Mouse (Mus musculus): ENCODE measurements around the gene Cars2. TPM values are rescaled to one million over a fixed set of nuclear protein-coding genes. Genes with fewer than 3 reads are reported as not detected.
"Not testable (repeated sequence)": the region's sequence is repeated elsewhere in the genome, so short reads cannot be mapped to it uniquely, and the experiment has no call there.

Gene Cars2
- total RNA-seq, 2 experiments from 2014 or later = 19.9 to 21.5 TPM

GRCm38 (mm10) chr8:11557424-11557767 is 6.8 kb upstream of the Cars2 start:
- peak in 1 of 2 experiments; percentile 31 for DNase-seq (ENCODE audit: low spot score in 2 of 2)

DNA sequence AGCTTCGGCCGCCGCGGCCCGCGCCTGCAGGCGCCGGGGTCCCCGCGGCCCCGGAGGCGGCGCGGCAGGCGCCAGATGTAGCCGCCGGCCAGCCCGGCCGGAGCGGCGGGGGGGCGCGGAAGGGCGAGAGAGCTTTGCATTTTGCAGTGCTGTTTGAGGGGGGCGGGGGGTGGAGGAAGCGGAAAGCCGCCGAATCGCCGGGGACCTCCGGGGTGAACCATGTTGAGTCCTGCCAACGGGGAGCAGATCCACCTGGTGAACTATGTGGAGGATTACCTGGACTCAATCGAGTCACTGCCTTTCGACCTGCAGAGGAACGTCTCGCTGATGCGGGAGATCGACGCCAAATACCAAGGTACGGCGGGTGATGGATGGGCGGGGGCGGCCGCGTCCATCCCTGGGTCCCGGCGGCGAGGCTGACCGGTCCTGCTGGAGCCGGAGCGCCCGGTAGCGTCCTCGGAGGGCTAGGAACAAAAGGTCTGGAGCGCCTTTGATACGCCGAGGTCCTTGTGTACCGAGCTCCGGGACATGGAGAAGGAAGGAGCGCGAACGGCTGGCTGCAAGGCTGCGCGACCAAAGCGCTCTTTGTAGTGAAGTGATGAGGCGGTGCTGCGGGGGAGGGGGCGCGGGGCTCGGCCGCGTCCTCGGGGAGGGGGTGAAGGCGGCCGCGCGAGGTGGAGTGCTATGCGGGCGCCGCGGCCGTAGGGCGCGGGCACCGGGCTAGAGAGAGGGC is 6.3 kb upstream of the Cars2 start:
- DNase-seq (ENCODE audit: low spot score in 2 of 2) = peak; percentile 30 to 48

DNA sequence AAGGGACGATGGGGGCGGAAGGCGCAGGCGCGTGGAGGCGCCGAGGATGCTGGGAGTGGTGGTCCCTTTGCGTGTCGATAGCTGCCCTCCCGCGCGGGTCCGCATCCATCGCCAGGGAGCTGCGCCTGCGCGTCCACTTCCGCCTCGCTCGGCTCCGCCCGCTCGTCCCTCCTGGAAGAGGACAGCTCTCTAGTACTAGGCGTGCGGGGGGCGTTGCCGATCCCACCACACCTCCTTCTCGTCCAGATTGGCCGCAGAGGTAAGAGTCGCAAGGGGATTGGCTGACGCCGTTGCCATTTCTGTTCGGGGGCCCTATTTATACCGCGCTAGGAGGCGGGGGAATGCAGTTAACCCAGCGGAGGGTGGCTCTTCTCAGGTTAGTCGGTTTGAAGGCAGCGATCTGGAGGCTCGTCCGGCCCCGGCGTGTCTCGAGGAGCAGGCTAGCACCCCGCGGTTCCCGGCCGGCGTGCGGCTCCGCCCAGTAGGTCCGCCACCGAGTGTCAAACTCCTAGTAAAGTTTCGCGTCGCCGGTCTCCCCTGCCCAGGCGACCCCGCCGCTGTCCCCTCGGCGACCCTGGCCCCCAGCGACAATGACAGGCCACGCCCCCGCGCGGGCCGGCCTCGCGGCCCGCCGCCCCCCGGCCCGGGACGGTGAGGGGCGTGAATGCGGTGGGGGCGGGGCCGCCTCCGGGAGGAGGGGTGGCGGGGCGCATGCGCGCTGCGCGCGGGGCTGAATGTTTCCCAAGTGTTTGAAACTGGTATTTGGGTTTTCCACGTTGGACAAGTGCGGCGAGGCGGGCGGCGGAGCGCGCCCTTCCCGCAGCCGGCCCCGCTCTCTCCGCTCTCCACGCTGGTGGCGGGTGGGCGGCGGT is 5.4 kb upstream of the Cars2 start:
- DNase-seq (ENCODE audit: low spot score in 2 of 2) = peak; percentile 99

- DNase-seq (ENCODE audit: low spot score in 2 of 2) = peak; percentile 90 to 94
These were observed 4.5 kb upstream of the Cars2 start, which contains the start of gene Ing1 for GRCm38 (mm10) chr8:11554799-11555719. Ing1 (plus strand) TSS chr8:11555571.

DNA sequence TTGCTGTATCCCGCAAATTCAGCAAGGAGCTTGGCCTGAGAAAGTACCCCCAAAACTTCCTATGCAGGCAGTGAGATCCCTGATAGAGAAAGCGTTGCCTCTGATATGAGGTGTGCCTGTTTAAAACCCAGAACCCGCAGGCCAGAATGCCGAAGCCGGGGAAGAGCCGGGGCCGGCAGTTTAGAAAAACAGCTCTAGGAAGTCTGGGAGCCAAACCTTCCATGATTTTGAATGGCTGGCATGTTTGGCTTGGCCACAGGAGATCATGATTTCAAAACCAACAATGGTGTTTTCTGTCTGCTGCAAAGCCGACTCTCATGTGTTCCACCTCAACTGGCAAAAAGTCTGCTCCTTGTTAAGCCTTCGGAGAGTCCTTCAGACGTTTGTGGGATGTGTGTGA is 1.8 kb upstream of the Cars2 start:
- DNase-seq (ENCODE audit: low spot score in 2 of 2) = no peak

DNA sequence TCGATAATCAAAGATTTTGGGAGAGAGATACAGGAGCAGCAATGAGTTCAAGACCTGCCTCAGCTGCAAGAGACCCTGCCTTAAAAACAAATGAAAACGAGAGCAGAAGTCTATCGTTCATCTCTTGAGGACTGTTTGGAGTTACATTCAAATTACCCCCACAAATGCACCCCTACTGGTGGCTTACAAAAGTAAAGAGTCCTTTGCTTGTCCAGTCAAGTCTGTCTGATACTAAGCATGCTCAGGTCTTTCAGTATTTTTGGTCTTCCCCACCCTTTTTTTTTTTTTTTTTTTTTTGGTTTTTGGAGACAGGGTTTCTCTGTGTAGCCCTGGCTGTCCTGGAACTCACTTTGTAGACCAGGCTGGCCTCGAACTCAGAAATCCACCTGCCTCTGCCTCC is 914 bp upstream of the Cars2 start:
- DNase-seq (ENCODE audit: low spot score in 2 of 2) = not testable (repeated sequence)

- DNase-seq (ENCODE audit: low spot score in 2 of 2) = peak; percentile 23 to 29
These were observed 877 bp downstream of the Cars2 start for GRCm38 (mm10) chr8:11549706-11550105.

GRCm38 (mm10) chr8:11547063-11547462 is 3.5 kb downstream of the Cars2 start:
- DNase-seq (ENCODE audit: low spot score in 2 of 2) = no peak

- peak in 1 of 2 experiments; percentile 63 for DNase-seq (ENCODE audit: low spot score in 2 of 2)
These were observed 6.2 kb downstream of the Cars2 start for GRCm38 (mm10) chr8:11544386-11544785.

GRCm38 (mm10) chr8:11542866-11543265 is 7.7 kb downstream of the Cars2 start:
- DNase-seq (ENCODE audit: low spot score in 2 of 2) = no peak

DNA sequence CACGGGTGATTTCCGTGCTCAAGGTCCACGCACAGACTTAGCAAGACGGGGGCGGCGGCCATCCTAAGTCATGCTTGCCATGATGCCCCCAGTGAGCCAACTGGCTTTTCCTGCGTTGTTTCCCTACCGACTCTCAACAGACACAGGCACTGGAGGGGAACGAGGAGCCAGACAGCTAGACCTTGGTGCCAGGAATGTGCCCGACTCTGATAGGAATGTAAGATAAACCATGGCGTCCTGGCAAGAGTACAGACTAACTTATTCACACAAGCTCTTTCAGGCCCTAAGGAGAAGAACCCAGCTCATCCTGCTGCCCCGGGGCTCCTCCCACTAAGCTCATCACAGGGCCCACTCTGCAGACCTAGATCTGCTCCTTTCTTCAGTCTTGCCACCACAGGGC is 8.6 kb downstream of the Cars2 start:
- no peak for DNase-seq (ENCODE audit: low spot score in 2 of 2)

DNA sequence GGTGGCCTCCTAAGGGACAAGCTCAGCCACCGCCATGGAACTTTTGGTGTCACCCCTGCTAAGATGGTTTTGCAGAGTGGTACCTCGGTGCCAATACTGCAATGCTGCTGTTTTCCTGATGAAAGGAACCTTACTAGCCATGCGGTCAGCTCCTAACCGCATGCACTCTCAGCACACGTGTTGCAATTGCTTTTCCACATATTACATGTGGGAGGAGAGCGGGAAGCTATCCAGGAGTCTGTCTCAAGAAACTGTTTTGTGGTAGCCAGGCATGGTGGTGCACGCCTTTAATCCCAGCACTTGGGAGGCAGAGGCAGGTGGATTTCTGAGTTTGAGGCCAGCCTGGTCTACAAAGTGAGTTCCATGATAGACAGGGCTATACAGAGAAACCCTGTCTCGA is 10.4 kb downstream of the Cars2 start:
- no peak for DNase-seq (ENCODE audit: low spot score in 2 of 2)

DNA sequence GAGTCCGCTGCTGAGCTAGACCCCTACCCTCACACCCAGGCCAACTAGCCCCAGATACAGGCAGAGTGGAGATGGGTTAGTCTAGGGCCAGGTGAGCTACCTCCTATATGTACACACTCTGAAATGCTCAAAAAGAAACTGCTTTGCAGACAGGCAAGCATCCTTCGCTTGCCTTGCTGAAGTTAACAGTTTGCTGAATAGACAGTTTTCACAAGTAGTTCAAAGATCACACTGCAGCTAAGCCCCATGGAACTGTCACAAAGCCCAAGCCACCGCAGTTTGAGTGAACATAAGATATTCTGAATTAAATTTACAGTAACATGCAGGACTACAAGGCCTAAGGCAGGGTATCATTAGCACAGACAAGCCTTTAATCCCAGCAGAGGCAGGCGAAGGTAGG is 11.5 kb downstream of the Cars2 start:
- DNase-seq (ENCODE audit: low spot score in 2 of 2) = no peak

- DNase-seq (ENCODE audit: low spot score in 2 of 2) = no peak
These were observed 16.1 kb downstream of the Cars2 start for GRCm38 (mm10) chr8:11534494-11534893.

GRCm38 (mm10) chr8:11530849-11531248 is 19.7 kb downstream of the Cars2 start:
- no peak for DNase-seq (ENCODE audit: low spot score in 2 of 2)

DNA sequence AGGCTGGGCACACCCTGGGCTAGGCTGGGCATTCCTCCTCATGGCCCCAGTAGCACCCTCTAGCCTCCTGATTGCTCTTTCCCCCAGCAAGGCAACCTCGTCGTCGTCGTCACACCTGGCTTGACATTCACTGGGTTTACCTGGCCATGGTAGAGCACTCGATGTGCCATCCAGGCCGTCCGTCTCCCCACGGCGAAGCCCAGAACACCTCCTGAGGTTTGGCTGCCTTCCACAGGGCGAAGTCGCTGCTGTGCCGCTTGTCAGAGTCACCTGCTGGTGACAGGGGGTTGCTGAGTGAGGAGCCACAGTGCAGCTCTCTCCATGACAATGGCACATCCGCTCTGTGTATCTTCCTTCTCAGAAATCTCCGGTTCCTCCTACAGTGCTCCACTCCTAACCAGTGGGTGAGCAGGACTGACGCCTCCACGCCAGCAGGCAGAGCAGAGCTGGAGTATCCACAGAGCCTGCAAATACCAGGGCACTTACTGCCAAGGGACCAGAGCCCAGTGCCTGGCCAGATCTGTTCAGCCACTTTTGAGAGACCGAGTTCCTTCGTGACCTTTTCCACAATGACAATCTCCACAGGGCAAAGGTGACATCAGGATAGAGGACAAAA is 20.3 kb downstream of the Cars2 start:
- DNase-seq (ENCODE audit: low spot score in 2 of 2) = peak; percentile 19 to 52

GRCm38 (mm10) chr8:11523331-11523730 is 27.3 kb downstream of the Cars2 start:
- DNase-seq (ENCODE audit: low spot score in 2 of 2) = no peak

DNA sequence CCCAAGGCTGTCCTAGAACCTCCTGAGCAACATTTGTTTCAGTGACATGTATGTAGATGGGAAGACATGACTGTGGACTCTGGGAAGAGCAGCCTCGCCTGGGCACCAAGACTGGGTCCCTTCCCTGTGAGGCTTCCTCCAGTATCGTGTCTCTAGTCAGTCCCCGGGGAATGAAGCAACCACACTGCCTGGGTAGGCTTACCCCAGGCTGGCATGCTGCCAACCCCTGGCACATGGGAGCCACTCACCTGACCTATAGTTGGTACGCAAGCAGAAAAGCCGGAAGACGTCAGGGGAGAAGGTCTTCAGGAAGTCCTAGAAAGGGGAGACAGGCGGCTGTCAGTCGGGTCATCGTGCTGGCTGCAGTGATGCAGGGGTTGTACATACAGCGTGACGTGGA is 31.9 kb downstream of the Cars2 start:
- DNase-seq (ENCODE audit: low spot score in 2 of 2) = no peak

- DNase-seq (ENCODE audit: low spot score in 2 of 2) = no peak
These were observed 32.6 kb downstream of the Cars2 start for GRCm38 (mm10) chr8:11518056-11518396.

- no peak for DNase-seq (ENCODE audit: low spot score in 2 of 2)
These were observed 33.1 kb downstream of the Cars2 start for GRCm38 (mm10) chr8:11517366-11518055.

Measured in left cerebral cortex, adult 18-20 months (tissue).